Mouse (Mus musculus): ENCODE results near the gene Lcor. TPM values are rescaled to one million over a fixed set of nuclear protein-coding genes. Genes with fewer than 3 reads are reported as not detected.

Gene Lcor
- total RNA-seq (2014; fragmentation: Nextera tagmentation) (16.4 and 18.7 TPM in 2 replicates), total RNA-seq (2017) (10.5 and 12.9 TPM in 2 replicates)

DNA sequence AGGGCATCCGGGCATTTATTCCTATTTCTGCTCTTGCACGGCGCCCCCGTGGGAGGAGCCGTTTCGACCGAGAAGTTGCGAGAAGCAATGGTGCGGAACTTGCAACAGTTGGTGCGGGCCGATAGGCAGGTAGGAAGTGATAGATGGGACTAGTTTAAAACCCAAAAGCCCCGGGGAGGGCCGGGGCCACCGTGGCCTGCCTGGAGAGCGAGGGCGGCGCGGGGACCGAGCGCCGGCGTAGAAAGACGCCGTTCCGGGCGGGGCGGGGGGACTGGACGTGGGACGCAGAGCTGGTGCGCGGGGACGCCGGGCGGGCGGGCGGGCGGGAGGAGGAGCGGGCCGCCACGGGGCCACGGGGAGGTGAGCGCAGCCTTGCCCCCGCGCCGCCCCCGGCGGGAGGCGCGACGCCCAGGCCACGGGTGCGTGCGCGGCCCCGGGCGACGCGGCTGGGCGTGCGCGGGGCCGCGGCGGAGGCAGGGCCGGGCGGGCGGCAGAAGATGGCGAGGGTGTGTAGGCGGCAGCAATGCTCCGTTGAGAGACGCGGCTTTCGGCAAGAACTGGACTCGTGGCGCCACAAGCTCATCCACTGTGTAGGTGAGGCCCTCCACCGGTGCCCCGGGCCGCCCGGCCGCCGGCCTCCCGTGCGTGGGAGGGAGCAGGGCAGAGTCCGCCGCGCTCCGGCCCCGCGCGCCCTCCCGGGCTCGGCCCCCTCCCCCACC is at the start of gene Lcor:
Lcor (plus strand) TSS at position 448 of the 719 bp plus-strand sequence.
- peak; percentile 61 for ATAC-seq (replicated peaks; ENCODE audit: poor library complexity, severe bottlenecking)

DNA sequence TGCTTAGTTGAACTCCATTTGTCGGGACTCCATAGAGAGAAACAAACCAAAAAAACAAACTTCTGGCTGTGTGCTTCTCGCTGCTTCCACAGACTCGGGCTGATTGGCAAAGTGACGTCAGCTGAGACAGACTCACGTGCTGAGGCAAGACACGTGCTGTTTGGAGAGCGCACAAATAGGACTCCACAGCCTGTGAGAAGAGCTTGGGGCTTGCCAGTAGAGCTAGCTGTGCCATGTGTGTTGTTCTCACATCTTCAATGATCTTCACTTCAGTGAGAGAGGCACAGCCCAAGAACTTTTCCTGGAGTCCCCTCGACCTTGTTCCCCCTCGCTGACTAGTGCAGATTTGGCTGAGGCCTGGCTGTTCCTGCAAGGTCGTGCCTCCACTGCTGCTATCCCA is 47.1 kb upstream of the Lcor start:
- ATAC-seq (replicated peaks; ENCODE audit: poor library complexity, severe bottlenecking): no peak

DNA sequence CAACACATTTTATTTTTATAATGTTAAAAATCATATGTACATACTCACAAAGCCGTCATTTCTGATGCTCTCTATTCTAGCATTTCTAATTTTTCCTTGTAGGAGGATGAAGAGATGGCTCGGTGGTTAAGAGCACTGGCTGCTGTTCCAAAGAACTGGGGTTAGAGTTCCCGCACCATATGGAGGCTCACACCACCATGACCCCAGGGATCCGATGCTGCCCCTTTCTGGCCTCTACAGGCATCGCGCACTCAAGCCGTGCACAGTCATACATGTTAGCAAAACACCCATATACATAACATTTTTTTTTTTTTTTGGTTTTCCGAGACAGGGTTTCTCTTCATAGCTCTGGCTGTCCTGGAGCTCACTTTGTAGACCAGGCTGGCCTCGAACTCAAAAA is 46.0 kb upstream of the Lcor start:
- ATAC-seq (replicated peaks; ENCODE audit: poor library complexity, severe bottlenecking): no peak

DNA sequence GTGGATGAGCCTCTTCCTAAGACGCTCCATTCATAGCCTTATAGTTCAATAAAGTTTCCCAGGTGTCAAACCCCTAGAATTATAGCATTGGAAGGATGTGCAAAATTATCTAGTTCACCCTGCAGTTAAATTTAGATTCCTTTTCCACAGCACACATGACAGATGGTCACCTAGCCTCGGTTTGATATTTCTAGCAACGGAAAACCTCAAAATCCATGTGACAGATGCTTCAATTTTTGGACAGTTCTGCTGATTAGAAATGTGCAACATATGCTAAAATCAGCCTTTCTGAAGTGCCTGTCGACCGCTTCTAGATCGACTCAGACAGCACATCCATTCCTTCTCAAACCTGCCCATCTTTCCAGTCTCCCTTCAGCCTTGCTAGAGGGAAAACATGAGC is 43.5 kb upstream of the Lcor start:
- ATAC-seq (replicated peaks; ENCODE audit: poor library complexity, severe bottlenecking): no peak

DNA sequence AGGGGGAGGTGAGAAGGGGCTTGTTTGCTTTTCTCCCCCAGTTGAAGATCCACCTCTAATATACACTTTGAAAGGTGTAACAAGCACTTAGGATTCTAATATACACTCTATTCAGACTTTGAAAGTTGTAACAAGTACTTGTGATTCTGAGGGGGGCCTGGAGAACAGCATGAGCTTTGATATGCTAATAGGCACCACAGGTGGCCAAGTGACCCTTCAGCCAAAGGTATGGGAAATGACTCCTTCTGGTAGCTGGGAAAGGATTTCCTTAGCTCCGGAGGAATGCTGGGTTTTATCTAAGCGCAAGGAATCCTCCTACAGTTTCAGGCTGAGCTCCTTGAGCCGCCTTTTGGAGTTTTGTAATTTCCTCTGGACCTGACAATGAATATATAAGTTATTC is 41.0 kb upstream of the Lcor start:
- ATAC-seq (replicated peaks; ENCODE audit: poor library complexity, severe bottlenecking): no peak

DNA sequence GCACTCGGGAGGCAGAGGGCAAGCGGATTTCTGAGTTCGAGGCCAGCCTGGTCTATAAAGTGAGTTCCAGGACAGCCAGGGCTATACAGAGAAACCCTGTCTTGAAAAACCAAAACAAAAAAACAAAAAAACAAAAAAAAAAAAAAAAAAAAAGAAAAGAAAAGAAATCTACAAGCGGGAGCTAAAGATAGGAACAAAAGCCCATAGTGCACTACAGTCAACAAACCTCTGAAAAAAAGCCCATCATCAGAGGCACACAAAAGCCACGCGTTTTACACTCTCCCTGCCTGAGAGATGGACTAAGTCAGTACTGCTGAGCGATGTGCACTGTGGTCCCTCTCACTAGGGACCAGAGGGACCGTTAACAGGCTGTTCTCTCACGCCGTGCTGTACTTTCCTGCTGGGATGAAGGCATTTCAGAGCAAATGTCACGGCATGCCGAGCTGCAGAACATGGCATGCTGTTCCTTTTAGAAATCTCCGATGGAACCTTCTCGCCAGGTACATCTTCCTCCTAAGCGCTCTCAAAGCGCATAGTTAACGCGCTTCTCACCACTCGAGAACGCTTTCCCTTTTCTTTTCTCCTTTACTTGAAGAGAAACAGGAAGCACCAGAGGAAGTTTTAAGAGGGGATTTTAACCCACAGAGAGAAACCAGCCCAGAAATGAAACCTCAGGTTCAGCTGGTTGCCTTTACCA is 40.4 kb upstream of the Lcor start:
- peak; percentile 42 for ATAC-seq (replicated peaks; ENCODE audit: poor library complexity, severe bottlenecking)

DNA sequence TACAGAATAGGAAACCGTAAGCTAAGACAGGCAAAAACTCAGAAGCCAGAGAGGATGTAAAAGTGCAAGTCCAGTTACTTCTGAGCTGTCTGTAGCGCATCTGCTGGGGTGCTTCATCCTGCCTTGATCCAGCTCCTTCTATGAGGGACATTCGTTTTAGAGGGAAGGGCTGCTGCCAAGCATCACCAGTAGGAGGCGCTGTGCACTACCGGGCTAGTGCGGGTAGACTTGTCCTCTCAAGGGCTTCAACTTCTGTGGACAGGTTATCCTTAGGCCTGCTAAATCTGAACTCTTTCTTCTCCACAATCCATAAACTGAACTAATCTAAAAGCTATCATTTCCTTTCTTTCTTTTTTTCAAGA is 39.8 kb upstream of the Lcor start:
- peak; percentile 53 for ATAC-seq (replicated peaks; ENCODE audit: poor library complexity, severe bottlenecking)

DNA sequence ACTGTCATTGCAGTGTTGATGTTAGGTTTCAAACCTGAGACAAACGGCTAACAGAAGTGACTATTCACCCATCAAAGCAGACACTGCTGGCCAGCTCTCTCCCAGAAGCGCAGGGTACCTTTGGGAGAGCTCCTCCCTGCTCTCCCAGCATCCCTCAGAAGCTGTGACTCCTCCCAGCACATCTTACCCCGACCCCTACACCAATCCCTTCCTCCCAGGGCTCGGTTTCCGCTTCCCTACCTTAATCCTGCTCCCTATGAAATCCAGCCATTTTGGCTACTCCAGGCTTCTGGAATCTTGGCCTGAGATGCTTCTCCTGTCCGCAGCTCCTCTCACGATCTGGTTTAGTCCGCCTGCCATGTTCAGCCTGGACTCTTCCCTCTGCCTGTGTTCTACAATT is 37.9 kb upstream of the Lcor start:
- no peak for ATAC-seq (replicated peaks; ENCODE audit: poor library complexity, severe bottlenecking)

DNA sequence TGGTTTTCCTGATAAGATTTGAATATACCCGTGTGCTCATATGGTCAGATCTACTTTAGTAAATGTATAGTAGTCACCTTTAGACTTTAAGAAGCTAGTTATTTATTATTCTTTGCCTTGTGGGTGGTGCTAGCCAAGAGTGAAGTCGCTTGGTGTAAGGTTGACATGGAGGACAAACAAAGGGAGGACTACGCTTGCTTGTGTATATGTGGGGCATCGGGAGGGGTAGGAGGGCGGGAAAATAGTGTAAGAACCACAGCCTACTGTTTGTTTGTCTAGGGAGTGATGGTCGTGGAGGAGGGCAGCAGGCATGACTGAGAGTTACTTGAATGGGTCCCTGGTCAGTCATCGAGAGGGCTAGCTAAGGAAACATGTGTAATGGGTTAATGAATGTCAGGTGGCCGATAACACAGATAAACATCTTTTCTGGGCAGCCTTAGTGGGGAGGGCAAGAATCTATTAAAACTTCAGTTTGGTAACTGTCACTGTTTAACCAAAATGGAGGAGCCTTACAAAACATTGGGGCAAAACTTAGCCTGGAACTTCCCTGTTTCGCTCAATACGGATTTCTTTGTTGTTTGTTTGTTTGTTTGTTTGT is 37.3 kb upstream of the Lcor start:
- 0 out of 2 replicates have a peak, but pooled peaks have one; percentile 15 for ATAC-seq (replicated peaks; ENCODE audit: poor library complexity, severe bottlenecking)

DNA sequence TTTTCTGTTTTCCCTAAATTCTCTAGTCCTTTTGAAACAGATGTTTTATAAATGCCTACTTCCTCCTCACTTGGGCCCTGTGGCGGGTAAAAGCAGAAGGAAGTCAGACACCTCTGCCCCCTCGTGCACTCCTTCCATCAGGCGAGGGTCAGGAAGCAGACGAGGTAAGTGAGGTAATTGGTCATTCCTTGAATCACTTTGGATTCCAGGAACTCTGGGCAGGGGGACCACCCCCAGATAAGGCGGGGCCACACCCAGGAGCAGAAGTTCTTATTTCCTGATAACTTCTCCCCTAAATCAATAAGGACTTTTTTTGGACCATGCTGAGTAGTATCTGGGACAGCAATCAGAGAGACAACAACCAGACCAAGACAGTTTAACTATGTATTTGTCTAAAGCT is 36.7 kb upstream of the Lcor start:
- peak; percentile 86 for ATAC-seq (replicated peaks; ENCODE audit: poor library complexity, severe bottlenecking)

DNA sequence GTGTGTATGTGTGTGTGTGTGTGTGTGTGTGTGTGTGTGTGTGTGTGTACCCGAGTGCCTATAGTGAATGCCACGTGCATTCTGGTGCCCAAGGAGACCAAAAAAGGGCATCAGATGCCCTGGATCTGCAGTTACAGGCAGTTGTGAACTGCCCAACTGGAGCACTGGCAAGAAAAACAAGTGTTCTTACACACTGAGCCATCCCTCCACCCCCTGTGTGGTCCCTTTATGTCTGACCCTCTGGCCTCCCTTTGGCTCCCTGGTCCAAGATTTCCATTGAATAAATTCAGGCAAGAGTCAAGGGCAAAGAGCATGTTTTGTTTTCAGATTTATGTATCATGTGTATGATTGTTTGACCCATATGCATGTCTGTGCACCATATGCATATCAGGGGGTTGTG is 35.3 kb upstream of the Lcor start:
- ATAC-seq (replicated peaks; ENCODE audit: poor library complexity, severe bottlenecking): no peak

DNA sequence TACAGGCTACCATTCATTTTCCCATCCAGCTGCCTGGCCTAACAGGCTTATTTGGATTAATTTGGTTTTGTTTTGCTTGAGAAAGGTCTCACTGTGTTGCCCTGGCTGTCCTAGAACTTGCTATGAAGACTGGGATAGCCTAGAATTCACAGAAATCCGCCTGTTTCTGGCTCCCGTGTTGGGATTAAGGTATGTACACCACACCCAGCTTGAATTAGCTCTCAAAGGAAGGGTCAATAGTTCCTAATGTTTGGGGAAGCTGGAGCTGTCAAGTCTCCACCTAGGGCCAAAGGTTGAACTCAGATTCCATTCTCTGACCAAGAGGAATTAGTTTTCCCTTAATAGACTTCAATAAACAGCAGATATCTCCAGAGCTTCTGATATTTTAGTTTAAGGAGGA is 34.7 kb upstream of the Lcor start:
- no peak for ATAC-seq (replicated peaks; ENCODE audit: poor library complexity, severe bottlenecking)

DNA sequence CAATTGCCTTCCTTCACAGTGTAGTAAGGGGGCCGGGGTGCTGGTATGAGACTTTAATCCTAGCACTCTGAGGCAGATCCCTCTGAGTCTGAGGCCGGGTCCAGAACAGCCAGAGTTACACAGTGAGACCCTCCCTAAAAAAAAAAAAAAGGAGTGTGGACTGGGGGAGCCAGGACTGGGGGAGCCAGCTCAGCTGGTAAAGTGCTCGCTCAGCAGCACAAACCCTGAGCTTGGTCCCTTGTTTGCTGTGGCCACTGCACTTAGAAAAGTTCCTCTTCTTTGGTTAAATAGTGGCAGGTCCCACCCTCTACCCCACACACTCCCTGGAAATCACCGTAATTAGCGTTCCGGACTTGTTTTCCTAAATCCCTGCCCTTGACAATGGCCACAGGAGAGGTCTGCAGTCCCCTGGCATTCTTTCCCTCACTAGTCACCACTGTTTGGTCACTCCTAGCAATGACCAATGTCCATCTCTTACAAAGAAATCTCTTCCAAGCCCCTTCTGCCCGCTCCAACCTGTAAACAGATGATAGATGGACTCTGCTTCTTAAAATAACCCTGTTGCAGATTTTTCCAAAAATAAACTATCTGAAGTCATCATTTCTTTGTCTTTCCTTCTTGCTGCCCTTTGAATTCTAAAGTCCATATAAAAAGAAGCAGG is 32.9 kb upstream of the Lcor start:
- no peak for ATAC-seq (replicated peaks; ENCODE audit: poor library complexity, severe bottlenecking)

DNA sequence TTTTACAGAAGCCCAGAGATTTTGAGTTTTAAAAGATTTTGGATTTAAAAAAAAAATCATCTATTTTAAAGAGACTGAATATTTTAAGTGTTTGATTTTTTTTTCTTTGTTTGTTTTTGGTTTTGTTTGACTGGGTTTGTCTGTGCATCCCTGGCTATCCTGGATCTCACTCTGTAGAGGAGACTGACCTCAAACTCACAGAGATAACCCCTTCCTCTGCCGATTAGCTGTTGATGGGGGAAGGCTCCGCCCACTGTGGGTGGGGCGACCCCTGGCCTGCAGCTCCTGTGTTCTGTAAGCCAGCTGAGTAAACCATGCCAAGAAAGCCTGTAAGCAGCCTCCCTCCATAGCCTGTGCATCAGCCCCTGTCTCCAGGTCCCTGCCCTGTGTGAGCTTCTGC is 30.3 kb upstream of the Lcor start:
- no peak; the same call in 1 of the 2 replicates for ATAC-seq (replicated peaks; ENCODE audit: poor library complexity, severe bottlenecking)

DNA sequence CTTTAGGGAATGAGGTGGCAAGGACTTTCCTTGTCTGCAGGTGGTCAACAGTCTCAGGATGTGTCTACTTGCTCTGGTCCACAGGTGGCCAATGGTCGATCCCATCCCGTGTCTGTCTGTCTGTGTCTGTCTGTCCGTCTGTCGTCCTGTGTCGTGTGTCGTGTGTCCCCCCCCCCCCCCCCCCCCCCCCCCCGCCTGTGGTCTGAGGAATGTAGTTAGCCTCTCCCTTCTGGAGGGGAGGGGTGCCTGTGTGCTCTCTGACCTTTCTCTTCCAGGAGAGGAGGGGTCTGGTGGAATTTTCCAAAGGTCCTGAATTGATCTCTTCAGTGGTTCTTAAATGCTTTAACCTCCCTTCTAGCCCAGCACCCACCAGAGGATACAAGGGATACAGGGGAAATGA is 27.8 kb upstream of the Lcor start:
- ATAC-seq (replicated peaks; ENCODE audit: poor library complexity, severe bottlenecking): no peak

DNA sequence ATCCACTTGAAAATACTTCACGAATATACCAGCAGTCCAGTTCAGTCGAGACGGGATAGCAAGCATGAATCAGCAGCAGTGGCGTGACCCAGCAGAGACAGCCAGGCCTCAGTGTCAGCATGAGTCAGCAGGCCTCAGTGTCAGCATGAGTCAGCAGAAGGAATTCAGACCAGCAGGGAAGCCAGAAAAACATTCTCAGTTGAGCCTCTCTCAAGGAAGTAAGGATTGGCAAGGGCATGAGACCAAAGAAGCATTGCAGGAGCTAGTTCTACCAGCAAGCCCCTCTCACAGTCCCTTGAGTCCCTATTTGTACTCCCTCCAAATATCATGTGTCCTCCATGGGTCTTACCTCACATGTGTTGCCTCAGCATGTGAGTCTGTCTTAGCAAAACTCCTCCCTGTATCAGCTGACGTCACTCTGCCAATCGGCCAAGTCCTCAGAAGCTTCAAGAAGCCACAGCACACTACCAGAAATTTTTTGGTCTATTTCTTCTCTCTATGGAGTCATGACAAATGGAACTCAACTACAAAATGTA is 27.3 kb upstream of the Lcor start:
- ATAC-seq (replicated peaks; ENCODE audit: poor library complexity, severe bottlenecking): peak; percentile 94

DNA sequence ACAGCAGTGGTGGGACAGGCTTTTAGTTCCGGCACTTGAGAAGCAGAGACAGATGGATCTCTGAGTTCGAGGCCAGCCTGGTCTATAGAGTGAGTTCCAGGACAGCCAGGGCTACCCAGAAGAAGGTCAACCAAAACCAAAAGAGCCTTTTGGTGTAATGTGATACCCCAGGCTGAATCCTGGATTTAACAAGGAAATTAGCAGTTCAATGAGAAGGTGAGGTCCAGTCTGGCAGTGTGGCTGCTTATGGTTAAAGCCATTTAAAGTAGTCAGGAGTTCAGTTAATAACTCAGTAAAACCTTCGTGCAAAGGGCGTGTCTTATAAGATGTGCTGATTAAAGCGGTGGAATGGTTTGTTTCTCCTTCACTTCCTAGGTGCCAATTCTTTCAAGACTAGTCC is 25.3 kb upstream of the Lcor start:
- no peak for ATAC-seq (replicated peaks; ENCODE audit: poor library complexity, severe bottlenecking)

DNA sequence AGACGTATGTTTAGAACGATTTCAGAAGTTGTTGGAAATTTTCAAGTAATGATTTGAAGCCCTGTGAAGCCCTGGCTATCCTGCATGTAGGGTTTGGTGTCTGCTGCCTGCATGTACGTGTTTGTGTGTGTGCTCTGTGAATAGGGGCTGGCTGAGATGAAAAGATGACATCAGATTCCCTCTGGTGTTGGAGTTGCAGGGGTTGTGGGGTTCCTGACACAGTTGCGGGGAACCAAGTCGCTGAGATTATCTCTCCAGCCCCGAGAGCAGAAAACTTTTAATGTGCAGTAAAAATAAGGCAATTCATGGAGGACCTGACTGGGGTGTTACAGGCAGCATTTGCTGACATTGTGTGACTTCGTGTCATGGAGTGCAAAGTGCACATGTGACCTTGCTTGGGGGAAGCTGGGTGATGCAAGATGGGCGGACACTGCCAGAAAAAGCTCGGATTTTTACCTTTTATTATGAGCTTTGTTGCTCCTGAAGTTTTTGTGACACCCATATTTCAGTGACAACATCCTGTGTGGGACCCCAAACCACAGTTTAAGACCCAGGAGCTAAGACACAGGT is 20.2 kb upstream of the Lcor start:
- no peak for ATAC-seq (replicated peaks; ENCODE audit: poor library complexity, severe bottlenecking)

DNA sequence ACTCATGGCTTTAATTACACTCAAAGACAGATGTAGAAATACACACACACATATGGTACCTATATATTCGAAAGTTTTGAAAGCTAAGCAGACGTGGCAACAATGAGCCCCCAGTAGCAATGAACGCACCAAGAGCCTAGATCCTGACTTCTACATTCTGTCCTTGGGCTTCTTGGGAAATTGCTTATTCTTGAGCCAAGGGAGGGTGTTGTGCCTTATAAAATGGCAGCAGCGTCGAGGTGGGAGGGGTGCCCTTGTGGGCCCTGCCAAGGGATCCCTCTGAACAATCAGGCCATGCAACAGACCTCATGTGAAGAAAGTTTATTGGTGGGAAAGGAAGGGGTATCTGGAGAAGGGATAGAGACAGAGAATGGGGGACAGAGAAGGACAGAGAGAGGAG is 18.6 kb upstream of the Lcor start:
- ATAC-seq (replicated peaks; ENCODE audit: poor library complexity, severe bottlenecking): no peak

DNA sequence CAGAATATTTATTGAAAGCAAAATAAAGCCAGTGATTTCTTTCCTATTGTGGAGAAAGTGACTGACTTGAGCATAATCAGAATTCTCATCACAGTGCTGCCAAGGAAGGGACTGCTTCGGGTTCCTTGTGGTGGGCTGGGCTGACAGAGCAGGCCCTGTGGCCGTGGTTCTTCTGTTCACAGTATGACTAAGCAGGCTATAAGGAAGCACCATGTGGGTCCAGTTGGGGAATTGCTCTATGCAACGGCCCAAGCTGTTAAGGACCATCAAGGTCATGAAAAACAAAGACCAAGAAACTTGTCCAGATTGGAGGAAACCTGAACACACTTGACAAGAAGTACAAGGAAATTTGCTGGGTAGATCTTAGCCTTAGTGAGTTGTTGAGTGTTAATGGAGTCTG is 16.0 kb upstream of the Lcor start:
- no peak for ATAC-seq (replicated peaks; ENCODE audit: poor library complexity, severe bottlenecking)
